Mouse (Mus musculus): ENCODE results near the gene Ephb1. TPM values are rescaled to one million over a fixed set of nuclear protein-coding genes. Genes with fewer than 3 reads are reported as not detected.

Ephb1 gene
- total RNA-seq, 1 experiment from 2014 or later, result 2.9 TPM

GRCm38 (mm10) chr9:102180070-102180469, 174.4 kb downstream of the Ephb1 start:
- DNase-seq, result no peak

GRCm38 (mm10) chr9:102169706-102170105, 184.8 kb downstream of the Ephb1 start:
- no peak for DNase-seq

GRCm38 (mm10) chr9:102155876-102156275, 198.6 kb downstream of the Ephb1 start:
- no peak for DNase-seq

- DNase-seq, result no peak
Measured at GRCm38 (mm10) chr9:102139181-102139580, 215.3 kb downstream of the Ephb1 start.

- no peak for DNase-seq
Measured at GRCm38 (mm10) chr9:102138671-102139070, 215.8 kb downstream of the Ephb1 start.

- DNase-seq, result no peak
Measured at GRCm38 (mm10) chr9:102138187-102138586, 216.3 kb downstream of the Ephb1 start.

- no peak for DNase-seq
Measured at GRCm38 (mm10) chr9:102130506-102130905, 224.0 kb downstream of the Ephb1 start.

GRCm38 (mm10) chr9:102126510-102126909, 228.0 kb downstream of the Ephb1 start:
- DNase-seq, result no peak

- no peak for DNase-seq
Measured at GRCm38 (mm10) chr9:102122880-102123453, 231.5 kb downstream of the Ephb1 start.

- no peak for DNase-seq
Measured at GRCm38 (mm10) chr9:102119422-102119821, 235.1 kb downstream of the Ephb1 start.

- no peak for DNase-seq
Measured at GRCm38 (mm10) chr9:102115326-102115725, 239.2 kb downstream of the Ephb1 start.

- DNase-seq, result no peak
Measured at GRCm38 (mm10) chr9:102111471-102111870, 243.0 kb downstream of the Ephb1 start.

- DNase-seq, result no peak
Measured at GRCm38 (mm10) chr9:102107978-102108377, 246.5 kb downstream of the Ephb1 start.

- DNase-seq, result no peak
Measured at GRCm38 (mm10) chr9:102107213-102107612, 247.3 kb downstream of the Ephb1 start.

- DNase-seq, result no peak
Measured at GRCm38 (mm10) chr9:102096825-102097224, 257.7 kb downstream of the Ephb1 start.

- DNase-seq, result no peak
Measured at GRCm38 (mm10) chr9:102088598-102088997, 265.9 kb downstream of the Ephb1 start.

- DNase-seq, result no peak
Measured at GRCm38 (mm10) chr9:102086053-102086706, 268.3 kb downstream of the Ephb1 start.

- no peak for DNase-seq
Measured at GRCm38 (mm10) chr9:102085477-102085876, 269.0 kb downstream of the Ephb1 start.

- DNase-seq, result no peak
Measured at GRCm38 (mm10) chr9:102080934-102081333, 273.6 kb downstream of the Ephb1 start.

- DNase-seq, result no peak
Measured at GRCm38 (mm10) chr9:102079151-102079550, 275.3 kb downstream of the Ephb1 start.

- DNase-seq, result no peak
Measured at GRCm38 (mm10) chr9:102078238-102078637, 276.3 kb downstream of the Ephb1 start.

GRCm38 (mm10) chr9:102075539-102075938, 279.0 kb downstream of the Ephb1 start:
- no peak for DNase-seq

- DNase-seq, result no peak
Measured at GRCm38 (mm10) chr9:102073404-102073803, 281.1 kb downstream of the Ephb1 start.

All from adrenal gland, postnatal 25 days (tissue).